Mouse (Mus musculus): ENCODE measurements around the gene Lnpk.

Lnpk gene

GRCm38 (mm10) chr2:74578843-74579489 is at the start of gene Lnpk:
TSS of gene Lnpk (minus strand) at chr2:74579435.
- TF ChIP-seq GATA4 (IDR thresholded peaks at IDR 0.05; ENCODE audit: insufficient replicate concordance, low read length): peak; percentile 24; the same call in 1 of the 2 replicates

- TF ChIP-seq GATA4 (IDR thresholded peaks at IDR 0.05; ENCODE audit: insufficient replicate concordance, low read length): no peak
Observed at GRCm38 (mm10) chr2:74620368-74620767, 41.1 kb upstream of the Lnpk start.

GRCm38 (mm10) chr2:74619676-74620246 is 40.5 kb upstream of the Lnpk start:
- no peak for TF ChIP-seq GATA4 (IDR thresholded peaks at IDR 0.05; ENCODE audit: insufficient replicate concordance, low read length)

GRCm38 (mm10) chr2:74617706-74618105 is 38.5 kb upstream of the Lnpk start:
- TF ChIP-seq GATA4 (IDR thresholded peaks at IDR 0.05; ENCODE audit: insufficient replicate concordance, low read length): no peak

GRCm38 (mm10) chr2:74611406-74611805 is 32.2 kb upstream of the Lnpk start:
- no peak for TF ChIP-seq GATA4 (IDR thresholded peaks at IDR 0.05; ENCODE audit: insufficient replicate concordance, low read length)

- no peak for TF ChIP-seq GATA4 (IDR thresholded peaks at IDR 0.05; ENCODE audit: insufficient replicate concordance, low read length)
Observed at GRCm38 (mm10) chr2:74609350-74609749, 30.1 kb upstream of the Lnpk start.

GRCm38 (mm10) chr2:74606087-74606760 is 27.0 kb upstream of the Lnpk start:
- TF ChIP-seq GATA4 (IDR thresholded peaks at IDR 0.05; ENCODE audit: insufficient replicate concordance, low read length): no peak

- TF ChIP-seq GATA4 (IDR thresholded peaks at IDR 0.05; ENCODE audit: insufficient replicate concordance, low read length): no peak
Observed at GRCm38 (mm10) chr2:74604011-74604410, 24.8 kb upstream of the Lnpk start.

- no peak for TF ChIP-seq GATA4 (IDR thresholded peaks at IDR 0.05; ENCODE audit: insufficient replicate concordance, low read length)
Observed at GRCm38 (mm10) chr2:74602483-74602882, 23.2 kb upstream of the Lnpk start.

- TF ChIP-seq GATA4 (IDR thresholded peaks at IDR 0.05; ENCODE audit: insufficient replicate concordance, low read length): no peak
Observed at GRCm38 (mm10) chr2:74597169-74597568, 17.9 kb upstream of the Lnpk start.

GRCm38 (mm10) chr2:74596094-74596493 is 16.9 kb upstream of the Lnpk start:
- TF ChIP-seq GATA4 (IDR thresholded peaks at IDR 0.05; ENCODE audit: insufficient replicate concordance, low read length): no peak

- no peak for TF ChIP-seq GATA4 (IDR thresholded peaks at IDR 0.05; ENCODE audit: insufficient replicate concordance, low read length)
Observed at GRCm38 (mm10) chr2:74578146-74578842, 941 bp downstream of the Lnpk start.

GRCm38 (mm10) chr2:74570390-74570789 is 8.8 kb downstream of the Lnpk start:
- no peak for TF ChIP-seq GATA4 (IDR thresholded peaks at IDR 0.05; ENCODE audit: insufficient replicate concordance, low read length)

- no peak for TF ChIP-seq GATA4 (IDR thresholded peaks at IDR 0.05; ENCODE audit: insufficient replicate concordance, low read length)
Observed at GRCm38 (mm10) chr2:74559822-74560221, 19.4 kb downstream of the Lnpk start.

- no peak for TF ChIP-seq GATA4 (IDR thresholded peaks at IDR 0.05; ENCODE audit: insufficient replicate concordance, low read length)
Observed at GRCm38 (mm10) chr2:74559092-74559491, 20.1 kb downstream of the Lnpk start.

- TF ChIP-seq GATA4 (IDR thresholded peaks at IDR 0.05; ENCODE audit: insufficient replicate concordance, low read length): no peak
Observed at GRCm38 (mm10) chr2:74557451-74557850, 21.8 kb downstream of the Lnpk start.
